ENCODE assay signal across 8 mouse cellular contexts in genomic region chr14:34362726-34363445, GRCm38 (mm10). TPM values are rescaled to one million over a fixed set of nuclear protein-coding genes. Genes with fewer than 3 reads are reported as not detected.
DNase-seq lines count a peak whose midpoint lies in the region; ATAC-seq lines count a peak whose summit lies in the region.

No protein-coding gene starts in this region.

- ATAC-seq in hindbrain, embryonic 15.5 days (ENCODE audit: low FRiP score, low read depth), result peak; percentile 68
- no peak for ATAC-seq in erythroblast, adult 5-6 weeks (replicated peaks; ENCODE audit: low FRiP score, poor library complexity, severe bottlenecking)

- H3K27ac ChIP-seq in hindbrain, embryonic 15.5 days (replicated peaks), result peak overlapping the region; percentile 66; the same call in 1 of the 2 replicates

- H3K4me2 ChIP-seq in hindbrain, embryonic 15.5 days, result peak overlapping the region; percentile 93

- H3K4me1 ChIP-seq in hindbrain, embryonic 15.5 days (replicated peaks), result peaks cover 9% of the 10 kb centered on the region

- peak overlapping the region; percentile 61; the same call in 1 of the 2 replicates for H3K9ac ChIP-seq in hindbrain, embryonic 15.5 days

- H3K27me3 ChIP-seq in hindbrain, embryonic 15.5 days, result no peaks in the 10 kb centered on the region

- peak overlapping the region; percentile 43 for H3K4me3 ChIP-seq in hindbrain, embryonic 15.5 days

- peak; percentile 90 for DNase-seq in ZHBTc4 (ENCODE audit: low read depth, low spot score)
- DNase-seq in cerebellum, postnatal 14 days, result peak; percentile 78 to 80
- DNase-seq in gastrocnemius, adult 18-20 months (ENCODE audit: low spot score), result peak; percentile 73
- peak; percentile 70 for DNase-seq in left cerebral cortex, adult 11 months (ENCODE audit: low spot score)
- peak; percentile 78 for DNase-seq in lung, postnatal 25 days (ENCODE audit: low spot score)
- DNase-seq in retina, adult 2 months (ENCODE audit: low read depth, low spot score), result peak; percentile 16

- no peaks in the 10 kb centered on the region for H3K9me3 ChIP-seq in hindbrain, embryonic 15.5 days

- H3K36me3 ChIP-seq in hindbrain, embryonic 15.5 days, result no peaks in the 10 kb centered on the region

- WGBS in hindbrain, embryonic 15.5 days, result 37% methylated on average over 18 of the region's 18 CpGs

RNA-seq across cellular contexts. Expression of gene Fam25c, which starts 7.7 kb away (rescaled TPM):
- total RNA-seq in gastrocnemius, adult 18-20 months (2021), result not detected
- polyA plus RNA-seq in hindbrain, embryonic 15.5 days (2015; fragmentation: Nextera tagmentation; extraction: Ambion mirVana), result not detected in 2 replicates
- not detected in 2 replicates for total RNA-seq in erythroblast, adult 5-6 weeks (2015; ENCODE audit: low replicate concordance)
- total RNA-seq in erythroblast, adult 5-6 weeks (2017; ENCODE audit: low replicate concordance), result not detected in 2 replicates

RNA-seq across cellular contexts. Expression of gene Sncg, which starts 11.7 kb away (rescaled TPM):
- total RNA-seq in gastrocnemius, adult 18-20 months (2021), result 10 to 100 TPM in 1 of 2 experiments, 1 to 10 TPM in 1; 7.7 to 19.1 TPM
- 170 and 223 TPM in 2 replicates for polyA plus RNA-seq in hindbrain, embryonic 15.5 days (2015; fragmentation: Nextera tagmentation; extraction: Ambion mirVana)
- total RNA-seq in erythroblast, adult 5-6 weeks (2015; ENCODE audit: low replicate concordance), result not detected in 2 replicates
- not detected in 2 replicates for total RNA-seq in erythroblast, adult 5-6 weeks (2017; ENCODE audit: low replicate concordance)

RNA-seq across cellular contexts. Expression of gene Mmrn2, which starts 12.4 kb away (rescaled TPM):
- 10 to 100 TPM in 1 of 2 experiments, 1 to 10 TPM in 1; 8.9 to 12.6 TPM for total RNA-seq in gastrocnemius, adult 18-20 months (2021)
- polyA plus RNA-seq in hindbrain, embryonic 15.5 days (2015; fragmentation: Nextera tagmentation; extraction: Ambion mirVana), result 4.1 and 5.3 TPM in 2 replicates
- total RNA-seq in erythroblast, adult 5-6 weeks (2015; ENCODE audit: low replicate concordance), result not detected in 2 replicates
- total RNA-seq in erythroblast, adult 5-6 weeks (2017; ENCODE audit: low replicate concordance), result not detected in 2 replicates

RNA-seq across cellular contexts. Expression of gene Glud1, which starts 52.4 kb away (rescaled TPM):
- 100 to 1,000 TPM; 117 to 119 TPM for total RNA-seq in gastrocnemius, adult 18-20 months (2021)
- 114 and 116 TPM in 2 replicates for polyA plus RNA-seq in hindbrain, embryonic 15.5 days (2015; fragmentation: Nextera tagmentation; extraction: Ambion mirVana)
- 35.7 and 65.6 TPM in 2 replicates for total RNA-seq in erythroblast, adult 5-6 weeks (2015; ENCODE audit: low replicate concordance)
- 24.5 and 55.2 TPM in 2 replicates for total RNA-seq in erythroblast, adult 5-6 weeks (2017; ENCODE audit: low replicate concordance)

RNA-seq across cellular contexts. Expression of gene Shld2, which starts 52.6 kb away (rescaled TPM):
- 10 to 100 TPM; 10.0 to 12.9 TPM for total RNA-seq in gastrocnemius, adult 18-20 months (2021)
- polyA plus RNA-seq in hindbrain, embryonic 15.5 days (2015; fragmentation: Nextera tagmentation; extraction: Ambion mirVana), result 5.9 and 7.1 TPM in 2 replicates
- 3.8 and 5.2 TPM in 2 replicates for total RNA-seq in erythroblast, adult 5-6 weeks (2015; ENCODE audit: low replicate concordance)
- 1.4 and 3.3 TPM in 2 replicates for total RNA-seq in erythroblast, adult 5-6 weeks (2017; ENCODE audit: low replicate concordance)

Comparison
In these comparisons a context has a peak if more than half of its experiments do, and no peak if none do; other contexts are left out.
1. DNase-seq: peak in every context shown above with its lines; median percentile 90 in ZHBTc4; 79 in cerebellum, postnatal 14 days; 78 in lung, postnatal 25 days; 73 in gastrocnemius, adult 18-20 months; 70 in left cerebral cortex, adult 11 months; 16 in retina, adult 2 months.
2. RNA of gene Sncg, which starts 11.7 kb away (total RNA-seq): 7.7 to 19.1 TPM in gastrocnemius, adult 18-20 months; not detected in erythroblast, adult 5-6 weeks; every median in the first group is over 4 times any median in the second.
3. RNA of gene Mmrn2, which starts 12.4 kb away (total RNA-seq): 8.9 to 12.6 TPM in gastrocnemius, adult 18-20 months; not detected in erythroblast, adult 5-6 weeks; every median in the first group is over 4 times any median in the second.